Mouse (Mus musculus) CH12.LX (cell line): ENCODE data around the gene Gm48551. TPM values are rescaled to one million over a fixed set of nuclear protein-coding genes. Genes with fewer than 3 reads are reported as not detected.

Experiments
- DNase-seq: peaks from one replicate; pipeline ENCODE4 v3.0.0-alpha.2; 2013; ENCODE audit errors: extremely low read depth
- H3K27ac ChIP-seq: 2 replicates; pipeline ENCODE4 v1.5.1; 2012; ENCODE audit warnings: low read depth, mild to moderate bottlenecking, control low read depth, moderate library complexity; ENCODE audit not compliant: insufficient read depth
- H3K27me3 ChIP-seq: replicated peaks from 2 replicates; pipeline ENCODE3; 2012; ENCODE audit warnings: inconsistent platforms
- H3K36me3 ChIP-seq, 2 experiments: replicated peaks in 1 of 2; 2 replicates each; pipeline versions ENCODE3 to v1.6.1; 2012; ENCODE audit warnings: inconsistent platforms in 1 of 2, low read length in 1 of 2, mild to moderate bottlenecking in 1 of 2, mixed read lengths in 1 of 2, moderate library complexity in 1 of 2; ENCODE audit not compliant: control insufficient read depth in 1 of 2, insufficient read depth in 1 of 2
- H3K4me1 ChIP-seq, 2 experiments: 2 replicates each; pipeline ENCODE4 v1.6.1; 2012; ENCODE audit warnings: inconsistent platforms in 1 of 2, moderate library complexity in 1 of 2; ENCODE audit not compliant: insufficient read depth in 2 of 2, control insufficient read depth in 1 of 2
- H3K4me2 ChIP-seq: 2 replicates; pipeline ENCODE4 v1.6.1; 2012; ENCODE audit warnings: low read depth, mild to moderate bottlenecking, control low read depth; ENCODE audit not compliant: poor library complexity, insufficient read depth, severe bottlenecking
- H3K4me3 ChIP-seq, 3 experiments: fragments of 150-350 bp in 1 of 3; sonication (generic) in 1 of 3; replicated peaks in 1 of 3; 2 replicates each; pipeline versions ENCODE3 to v1.5.1; 2011 to 2012; ENCODE audit warnings: low read depth in 2 of 3, low read length in 2 of 3, mild to moderate bottlenecking in 2 of 3, moderate library complexity in 2 of 3, control low read depth in 1 of 3, improper control_type of control experiment in 1 of 3, inconsistent platforms in 1 of 3, mixed read lengths in 1 of 3; ENCODE audit not compliant: poor library complexity in 1 of 3
- H3K79me2 ChIP-seq: replicated peaks from 2 replicates; pipeline ENCODE4 v1.6.1; 2012; ENCODE audit warnings: mild to moderate bottlenecking, moderate library complexity; ENCODE audit not compliant: control insufficient read depth, poor library complexity, insufficient read depth, severe bottlenecking; ENCODE audit errors: extremely low read depth
- H3K9ac ChIP-seq: 2 replicates; pipeline ENCODE4 v1.6.1; 2012; ENCODE audit warnings: low read depth, mild to moderate bottlenecking, control low read depth, moderate library complexity; ENCODE audit not compliant: insufficient read depth
- H3K9me3 ChIP-seq: replicated peaks from 2 replicates; pipeline ENCODE3; 2012; ENCODE audit warnings: low read length, inconsistent platforms, mixed read lengths
- BHLHE40 ChIP-seq: IDR thresholded peaks from 2 replicates; pipeline ENCODE4 v1.6.1; 2011; ENCODE audit warnings: mild to moderate bottlenecking, low read depth, low read length, improper control_type of control experiment
- CHD1 ChIP-seq: IDR thresholded peaks from 2 replicates; pipeline ENCODE4 v1.6.1; 2012; ENCODE audit warnings: low read depth, low read length, improper control_type of control experiment, inconsistent platforms
- CHD2 ChIP-seq: IDR thresholded peaks from 2 replicates; pipeline ENCODE4 v1.6.1; 2011; ENCODE audit warnings: low read length, improper control_type of control experiment
- CTCF ChIP-seq, 2 experiments: IDR thresholded peaks in 1 of 2; conservative IDR thresholded peaks in 1 of 2; 2 replicates each; pipeline ENCODE4 v1.5.1; 2011 to 2012; ENCODE audit warnings: low read depth in 2 of 2, low read length in 2 of 2, improper control_type of control experiment in 1 of 2, inconsistent platforms in 1 of 2, mild to moderate bottlenecking in 1 of 2, moderate library complexity in 1 of 2
- E2F4 ChIP-seq: IDR thresholded peaks from 2 replicates; pipeline ENCODE4 v1.6.1; 2011; ENCODE audit warnings: low read depth, low read length, improper control_type of control experiment; ENCODE audit not compliant: insufficient replicate concordance
- ETS1 ChIP-seq: conservative IDR thresholded peaks from 2 replicates; pipeline ENCODE4 v1.6.1; 2012; ENCODE audit warnings: low read depth, mild to moderate bottlenecking, inconsistent platforms, low read length, improper control_type of control experiment, moderate library complexity
- GABPA ChIP-seq: IDR thresholded peaks from 2 replicates; pipeline ENCODE4 v1.6.1; 2012; ENCODE audit warnings: low read depth, low read length, improper control_type of control experiment, inconsistent platforms; ENCODE audit not compliant: insufficient replicate concordance
- JUN ChIP-seq: IDR thresholded peaks from 2 replicates; pipeline ENCODE4 v1.6.1; 2011; ENCODE audit warnings: low read depth, mild to moderate bottlenecking, low read length, improper control_type of control experiment, moderate library complexity; ENCODE audit not compliant: insufficient read depth
- JUND ChIP-seq: conservative IDR thresholded peaks from 2 replicates; pipeline ENCODE4 v1.6.1; 2011; ENCODE audit warnings: low read depth, low read length, improper control_type of control experiment
- MAFK ChIP-seq: IDR thresholded peaks from 2 replicates; pipeline ENCODE4 v1.6.1; 2011; ENCODE audit warnings: low read length, improper control_type of control experiment; ENCODE audit not compliant: insufficient replicate concordance
- MEF2A ChIP-seq: IDR thresholded peaks from 2 replicates; pipeline ENCODE4 v1.6.1; 2014; ENCODE audit warnings: low read depth, mild to moderate bottlenecking, inconsistent platforms, low read length, improper control_type of control experiment, borderline replicate concordance
- MXI1 ChIP-seq: IDR thresholded peaks from 2 replicates; pipeline ENCODE4 v1.6.1; 2011; ENCODE audit warnings: mild to moderate bottlenecking, low read depth, low read length, improper control_type of control experiment
- POLR2A ChIP-seq: IDR thresholded peaks from 2 replicates; pipeline ENCODE4 v1.6.1; 2011; ENCODE audit warnings: low read depth, mild to moderate bottlenecking, improper control_type of control experiment, low read length
- RAD21 ChIP-seq: IDR thresholded peaks from 2 replicates; pipeline ENCODE4 v1.6.1; 2011; ENCODE audit warnings: low read depth, mild to moderate bottlenecking, low read length, improper control_type of control experiment, moderate library complexity
- RCOR1 ChIP-seq: conservative IDR thresholded peaks from 2 replicates; pipeline ENCODE4 v1.6.1; 2012; ENCODE audit warnings: low read depth, mild to moderate bottlenecking, inconsistent platforms, low read length, improper control_type of control experiment
- TCF12 ChIP-seq: IDR thresholded peaks from 2 replicates; pipeline ENCODE4 v1.6.1; 2014; ENCODE audit warnings: low read depth, mild to moderate bottlenecking, inconsistent platforms, low read length, improper control_type of control experiment
- UBTF ChIP-seq: IDR thresholded peaks from 2 replicates; pipeline ENCODE4 v1.6.1; 2012; ENCODE audit warnings: low read depth, mild to moderate bottlenecking, inconsistent platforms, low read length, improper control_type of control experiment, moderate library complexity
- USF1 ChIP-seq: IDR thresholded peaks from 2 replicates; pipeline ENCODE4 v1.6.1; 2014; ENCODE audit warnings: low read depth, mild to moderate bottlenecking, inconsistent platforms, low read length, improper control_type of control experiment
- ZKSCAN1 ChIP-seq: IDR thresholded peaks from 2 replicates; pipeline ENCODE4 v1.6.1; 2012; ENCODE audit warnings: low read depth, inconsistent platforms, low read length, improper control_type of control experiment, borderline replicate concordance
- ZMIZ1 ChIP-seq: IDR thresholded peaks from 2 replicates; pipeline ENCODE4 v1.6.1; 2012; ENCODE audit warnings: low read depth, mild to moderate bottlenecking, inconsistent platforms, low read length, improper control_type of control experiment
- dilution Hi-C: fragments of 300-500 bp; cut with MboI; formaldehyde crosslinking; loops from 2 replicates; pipeline ENCODE4 v1.14.3; 2020; ENCODE audit warnings: low sequenced_read_pairs; ENCODE audit not compliant: extremely low pct_unique_long_range_greater_than_20kb, extremely low pct_ligation_motif_present
- in situ Hi-C: fragments of 300-500 bp; cut with MboI; formaldehyde crosslinking; loops from 3 replicates; pipeline ENCODE4 v1.14.3; 2019; ENCODE audit warnings: low sequenced_read_pairs, low pct_ligation_motif_present, low pct_unique_long_range_greater_than_20kb, mixed read lengths
- polyA plus RNA-seq: library from polyadenylated mRNA; unstranded; fragments of >175 nt; gene quantifications from 2 replicates; pipeline ENCODE4 v1.2.1, GENCODE M21; 2012; ENCODE audit warnings: low read depth; ENCODE audit not compliant: insufficient read length
- total RNA-seq, 2 experiments: library from RNA; depleted of rRNA; stranded (reverse); fragments of 300-350 nt in 1 of 2; fragments of >200 nt in 1 of 2; gene quantifications; 2 replicates each; pipeline ENCODE4 v1.2.3; 2012 to 2014

The Gm48551 gene
- total and polyA plus RNA-seq, 3 experiments: 1.0 to 3.4 (median 1.2) TPM

DNA sequence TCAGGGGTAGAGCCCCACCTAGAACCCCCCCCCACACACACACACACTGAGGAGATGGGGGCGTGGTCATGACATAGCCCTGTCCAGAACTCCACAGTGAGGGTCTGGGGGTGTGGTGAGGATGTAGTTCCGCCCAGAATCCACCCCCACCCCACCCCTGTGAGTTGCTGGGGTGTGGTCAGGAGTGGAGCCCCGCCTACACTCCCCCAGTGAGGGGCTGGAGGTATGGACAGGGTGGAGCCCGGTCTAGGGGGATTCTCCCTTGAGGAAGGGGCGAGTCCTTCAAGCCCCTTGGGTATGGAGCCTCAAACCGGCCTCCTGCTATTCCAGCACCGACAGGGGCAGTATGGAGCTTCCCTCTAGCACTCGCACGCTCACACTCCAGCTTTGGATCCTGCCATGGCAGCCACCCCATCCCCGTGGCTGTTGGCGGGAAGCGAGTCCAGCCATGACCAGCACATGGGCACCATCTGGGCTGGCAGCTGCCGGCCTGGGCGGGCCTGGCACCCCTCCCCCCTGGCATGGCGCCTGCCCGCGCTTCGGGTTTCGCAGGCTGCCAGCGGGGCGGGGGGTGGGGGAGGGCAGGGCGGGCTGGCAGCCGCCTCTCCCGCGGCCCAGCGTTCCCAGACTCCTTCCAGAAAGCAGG, 32.4 kb downstream of the Gm48551 start:
- TF ChIP-seq MXI1 (no peak), ZKSCAN1 (no peak), MEF2A (no peak), BHLHE40 (no peak), ZMIZ1 (no peak), E2F4 (no peak), CHD2 (no peak), JUN (no peak), RAD21 (no peak), POLR2A (no peak), USF1 (no peak), GABPA (no peak), TCF12 (no peak), CTCF (conservative IDR thresholded peaks at IDR 0.05 in 1 of 2, IDR thresholded peaks at IDR 0.05 in 1 of 2; ENCODE audit: low read depth in 2 of 2, low read length in 2 of 2) (no peak), MAFK (no peak), CHD1 (no peak), JUND (no peak), ETS1 (no peak), RCOR1 (no peak), UBTF (no peak)
- TF ChIP-seq, all 38 proteins: peak for 0
- Histone ChIP-seq H3K4me3 (no peak overlapping the region), H3K36me3 (peaks cover 31 to 64% of the 10 kb centered on the region in 2 experiments), H3K4me2 (no peak overlapping the region), H3K27me3 (no peaks in the 10 kb centered on the region), H3K9me3 (no peaks in the 10 kb centered on the region), H3K4me1 (peaks cover 35 to 44% of the 10 kb centered on the region in 2 experiments), H3K27ac (no peak overlapping the region), H3K79me2 (peaks cover 10% of the 10 kb centered on the region; the same call in 1 of the 2 replicates), H3K9ac (no peak overlapping the region)
- dilution Hi-C loops: no loop called here
- in situ Hi-C loops: no loop called here
- no peak for DNase-seq
